ENCODE assay signal across 8 mouse cellular contexts in genomic region chr8:88361044-88361707, GRCm38 (mm10). TPM values are rescaled to one million over a fixed set of nuclear protein-coding genes. Genes with fewer than 3 reads are reported as not detected.
A peak's percentile ranks its signal among the peaks of the same experiment; 100 is the strongest.
DNase-seq lines count a peak whose midpoint lies in the region; ATAC-seq and TF ChIP-seq lines count a peak whose summit lies in the region.

No protein-coding gene starts in this region.

- peak overlapping the region; percentile 91 for H3K27ac ChIP-seq in lung, embryonic 14.5 days (ENCODE audit: low read depth)

- H3K9me3 ChIP-seq in lung, embryonic 14.5 days (ENCODE audit: low read depth, low read length): no peaks in the 10 kb centered on the region

- no peak for TF ChIP-seq CTCF in lung, adult 2 months (IDR thresholded peaks at IDR 0.05; ENCODE audit: insufficient read depth, low read length)
- TF ChIP-seq CTCF in lung, embryonic 14.5 days (IDR thresholded peaks at IDR 0.05; ENCODE audit: low read depth): no peak

- peaks cover 5% of the 10 kb centered on the region for H3K4me1 ChIP-seq in lung, adult 2 months (ENCODE audit: control insufficient read depth, insufficient read depth, low read length)
- no peaks in the 10 kb centered on the region for H3K4me1 ChIP-seq in lung, embryonic 14.5 days (ENCODE audit: insufficient read depth)

- peak; percentile 46 for DNase-seq in lung, adult 2 months
- no peak for DNase-seq in lung, postnatal 10 days
- peak; percentile 32 for DNase-seq in ZHBTc4 (ENCODE audit: low read depth, low spot score)
- DNase-seq in kidney, adult 11 months: peak; percentile 26
- DNase-seq in lung, embryonic 14.5 days: peak; percentile 35
- DNase-seq in skeletal muscle tissue, adult 2 months (ENCODE audit: low read depth, low spot score): peak; percentile 18
- DNase-seq in urinary bladder, postnatal 25 days (ENCODE audit: low spot score): no peak

- ATAC-seq in erythroblast, adult 5-6 weeks (replicated peaks; ENCODE audit: low FRiP score, poor library complexity, severe bottlenecking): peak; percentile 19; the same call in 1 of the 2 replicates
- ATAC-seq in lung, embryonic 14.5 days (ENCODE audit: insufficient read depth): peak; percentile 36; the same call in 1 of the 2 replicates

- peak overlapping the region; percentile 88 for H3K4me2 ChIP-seq in lung, embryonic 14.5 days

- under 1% methylated on average over 31 of the region's 31 CpGs for WGBS in lung, adult 2 months
- under 1% methylated on average over 31 of the region's 31 CpGs for WGBS in lung, embryonic 14.5 days

- peaks cover 33% of the 10 kb centered on the region for H3K36me3 ChIP-seq in lung, embryonic 14.5 days (ENCODE audit: insufficient read depth)

- peak overlapping the region; percentile 99 for H3K4me3 ChIP-seq in lung, adult 2 months (replicated peaks; ENCODE audit: extremely low read depth, low read depth, low read length)
- H3K4me3 ChIP-seq in lung, embryonic 14.5 days (ENCODE audit: low read depth, low read length): peak overlapping the region; percentile 99

- no peak for TF ChIP-seq POLR2A in lung, adult 2 months (IDR thresholded peaks at IDR 0.05; ENCODE audit: borderline replicate concordance, extremely low read depth, low read depth, low read length)

- H3K27me3 ChIP-seq in lung, embryonic 14.5 days (ENCODE audit: insufficient read depth, low read length): no peaks in the 10 kb centered on the region

- H3K9ac ChIP-seq in lung, embryonic 14.5 days: peak overlapping the region; percentile 96

RNA-seq across cellular contexts. Expression of gene Brd7, which starts 0.8 kb away (rescaled TPM):
- polyA plus RNA-seq in lung, adult 2 months (2012; rRNA removed): 18.6 and 28.5 TPM in 2 replicates
- total RNA-seq in erythroblast, adult 5-6 weeks (2015; ENCODE audit: low replicate concordance): 22.5 and 49.5 TPM in 2 replicates
- total RNA-seq in erythroblast, adult 5-6 weeks (2017; ENCODE audit: low replicate concordance): 11.8 and 28.7 TPM in 2 replicates
- 87.3 and 89.6 TPM in 2 replicates for polyA plus RNA-seq in lung, embryonic 14.5 days (2014; fragmentation: Nextera tagmentation; extraction: Ambion mirVana)

Comparison
In these comparisons a context has a peak if more than half of its experiments do, and no peak if none do; other contexts are left out.
1. DNase-seq: peak in lung, adult 2 months (single experiment), ZHBTc4 (single experiment), kidney, adult 11 months (single experiment), lung, embryonic 14.5 days (single experiment) and skeletal muscle tissue, adult 2 months (single experiment); none in lung, postnatal 10 days (single experiment) and urinary bladder, postnatal 25 days (single experiment).